Mouse (Mus musculus) MEL (cell line): Measurements from ENCODE around the gene Stab1.

Experiments used
- CHD2 ChIP-seq: IDR thresholded peaks from 2 replicates; pipeline ENCODE4 v1.6.1; 2011; ENCODE audit warnings: low read length, improper control_type of control experiment
- CTCF ChIP-seq, 3 experiments: IDR thresholded peaks in 2 of 3; conservative IDR thresholded peaks in 1 of 3; 2 replicates each; pipeline ENCODE4 v1.5.1; 2011 to 2012; ENCODE audit warnings: low read length in 3 of 3, low read depth in 2 of 3, mild to moderate bottlenecking in 2 of 3, improper control_type of control experiment in 1 of 3, inconsistent platforms in 1 of 3, mixed read lengths in 1 of 3, moderate library complexity in 1 of 3; ENCODE audit not compliant: control insufficient read depth in 1 of 3, insufficient read depth in 1 of 3, poor library complexity in 1 of 3, severe bottlenecking in 1 of 3
- POLR2A ChIP-seq, 2 experiments: IDR thresholded peaks; 2 replicates each; pipeline ENCODE4 v1.6.1; 2011 to 2012; ENCODE audit warnings: low read length in 2 of 2, mild to moderate bottlenecking in 2 of 2, control low read depth in 1 of 2, improper control_type of control experiment in 1 of 2, low read depth in 1 of 2, moderate library complexity in 1 of 2; ENCODE audit not compliant: control insufficient read depth in 1 of 2, insufficient read depth in 1 of 2, poor library complexity in 1 of 2
- TAL1 ChIP-seq: IDR thresholded peaks from 2 replicates; pipeline ENCODE4 v1.6.1; 2012; ENCODE audit warnings: mild to moderate bottlenecking, inconsistent platforms, low read length, moderate library complexity, mixed read lengths

- TF ChIP-seq POLR2A (IDR thresholded peaks at IDR 0.05; ENCODE audit: control insufficient read depth in 1 of 2, insufficient read depth in 1 of 2, low read depth in 1 of 2, low read length in 2 of 2, poor library complexity in 1 of 2): no peak
- TF ChIP-seq CTCF (IDR thresholded peaks at IDR 0.05 in 2 of 3, conservative IDR thresholded peaks at IDR 0.05 in 1 of 3; ENCODE audit: control insufficient read depth in 1 of 3, insufficient read depth in 1 of 3, low read depth in 2 of 3, low read length in 3 of 3, poor library complexity in 1 of 3, severe bottlenecking in 1 of 3): no peak
- no peak for TF ChIP-seq CHD2
- TF ChIP-seq TAL1: no peak
These were observed 11.4 kb upstream of the Stab1 start for GRCm38 (mm10) chr14:31179677-31180365.
